Mouse (Mus musculus) stomach, postnatal 0 days (tissue): ENCODE data around the gene Fam13c. TPM values are rescaled to one million over a fixed set of nuclear protein-coding genes. Genes with fewer than 3 reads are reported as not detected.

ENCODE experiments used
- ATAC-seq: fragments of 200-750 bp; cut with Nextera tagmentation; 2 replicates; pipeline ENCODE4 v1.8.0; 2017; ENCODE audit not compliant: low FRiP score, low TSS enrichment
- DNase-seq: peaks from one replicate; pipeline ENCODE4 v3.0.0-alpha.2; 2016; ENCODE audit warnings: low spot score
- H3K27ac ChIP-seq: fragments of 300-500 bp; sonication (generic); replicated peaks from 2 replicates; pipeline ENCODE4 v1.5.1; 2014; ENCODE audit warnings: mild to moderate bottlenecking, control low read depth
- H3K27me3 ChIP-seq: fragments of 300-500 bp; sonication (generic); 2 replicates; pipeline ENCODE4 v1.6.1; 2014; ENCODE audit warnings: low read length; ENCODE audit not compliant: control insufficient read depth, insufficient read depth
- H3K36me3 ChIP-seq: fragments of 300-500 bp; sonication (generic); 2 replicates; pipeline ENCODE4 v1.6.1; 2014; ENCODE audit warnings: low read length, mixed read lengths; ENCODE audit not compliant: control insufficient read depth, insufficient read depth
- H3K4me1 ChIP-seq: fragments of 300-500 bp; sonication (generic); replicated peaks from 2 replicates; pipeline ENCODE4 v1.6.1; 2014; ENCODE audit warnings: antibody characterized with exemption; ENCODE audit not compliant: control insufficient read depth, insufficient read depth
- H3K4me2 ChIP-seq: fragments of 300-500 bp; sonication (generic); replicated peaks from 2 replicates; pipeline ENCODE4 v1.6.1; 2014; ENCODE audit warnings: low read depth, mild to moderate bottlenecking, control low read depth, moderate library complexity
- H3K4me3 ChIP-seq: fragments of 300-500 bp; sonication (generic); 2 replicates; pipeline ENCODE4 v1.5.1; 2014; ENCODE audit warnings: low read depth, low read length, control low read depth
- H3K9ac ChIP-seq: fragments of 300-500 bp; sonication (generic); 2 replicates; pipeline ENCODE4 v1.6.1; 2014; ENCODE audit warnings: mild to moderate bottlenecking, low read length, control low read depth, mixed read lengths
- H3K9me3 ChIP-seq: fragments of 300-500 bp; sonication (generic); 2 replicates; pipeline ENCODE4 v1.6.1; 2016; ENCODE audit warnings: low read length; ENCODE audit not compliant: control insufficient read depth
- CTCF ChIP-seq: IDR thresholded peaks from 2 replicates; pipeline ENCODE4 v1.5.1; 2016; ENCODE audit warnings: antibody characterized with exemption, low read depth, mild to moderate bottlenecking, moderate library complexity
- EP300 ChIP-seq: optimal IDR thresholded peaks from 2 replicates; pipeline ENCODE3; 2016; ENCODE audit warnings: antibody characterized with exemption
- WGBS: fragments of 180-500 bp; shearing (Covaris S2); extraction: QIAGEN DNeasy Blood & Tissue Kit; methylation state at CpG from one replicate; pipeline ENCODE4 v1.1.7; 2014; 5-methylcytosine and 5-hydroxymethylcytosine counted together
- polyA plus RNA-seq: library from polyadenylated mRNA; unstranded; fragments of >200 nt; fragmentation: Nextera tagmentation; extraction: Ambion mirVana; gene quantifications from 2 replicates; pipeline ENCODE4 v1.2.1, GENCODE M21; 2015

Fam13c gene
- polyA plus RNA-seq, 1 experiment from 2014 or later: 5.4 TPM

DNA sequence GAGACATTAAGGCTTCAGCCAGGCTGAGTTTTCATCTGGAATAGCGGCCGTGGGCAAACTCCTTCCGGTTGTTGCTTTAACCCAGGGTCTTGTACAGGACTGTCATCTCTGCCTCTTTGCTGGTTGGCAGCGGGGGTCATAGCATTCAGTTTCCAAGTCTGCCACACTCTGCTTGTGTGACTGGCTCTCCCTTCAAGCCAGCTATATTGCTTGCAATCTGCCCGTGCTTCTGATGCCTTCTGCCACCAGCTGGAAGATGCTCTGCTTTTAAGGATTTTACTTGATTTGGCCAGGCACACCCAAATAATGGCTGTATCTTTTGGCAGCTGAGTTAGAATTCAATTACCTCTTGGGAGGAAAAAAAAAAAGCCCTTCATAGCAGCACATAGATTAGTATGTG is 65.6 kb downstream of the Fam13c start:
- WGBS: 68% methylated on average over 5 of the region's 5 CpGs
- no peaks in the 10 kb centered on the region for H3K27me3 ChIP-seq
- no peaks in the 10 kb centered on the region for H3K4me1 ChIP-seq
- TF ChIP-seq CTCF: no peak
- no peak overlapping the region for H3K27ac ChIP-seq
- ATAC-seq: no peak
- no peak overlapping the region for H3K4me3 ChIP-seq
- 0 out of 2 replicates have a peak, but pooled peaks cover 5% of the 10 kb centered on the region for H3K9me3 ChIP-seq
- H3K4me2 ChIP-seq: no peak overlapping the region
- H3K9ac ChIP-seq: no peak overlapping the region
- DNase-seq: no peak
- H3K36me3 ChIP-seq: no peaks in the 10 kb centered on the region

DNA sequence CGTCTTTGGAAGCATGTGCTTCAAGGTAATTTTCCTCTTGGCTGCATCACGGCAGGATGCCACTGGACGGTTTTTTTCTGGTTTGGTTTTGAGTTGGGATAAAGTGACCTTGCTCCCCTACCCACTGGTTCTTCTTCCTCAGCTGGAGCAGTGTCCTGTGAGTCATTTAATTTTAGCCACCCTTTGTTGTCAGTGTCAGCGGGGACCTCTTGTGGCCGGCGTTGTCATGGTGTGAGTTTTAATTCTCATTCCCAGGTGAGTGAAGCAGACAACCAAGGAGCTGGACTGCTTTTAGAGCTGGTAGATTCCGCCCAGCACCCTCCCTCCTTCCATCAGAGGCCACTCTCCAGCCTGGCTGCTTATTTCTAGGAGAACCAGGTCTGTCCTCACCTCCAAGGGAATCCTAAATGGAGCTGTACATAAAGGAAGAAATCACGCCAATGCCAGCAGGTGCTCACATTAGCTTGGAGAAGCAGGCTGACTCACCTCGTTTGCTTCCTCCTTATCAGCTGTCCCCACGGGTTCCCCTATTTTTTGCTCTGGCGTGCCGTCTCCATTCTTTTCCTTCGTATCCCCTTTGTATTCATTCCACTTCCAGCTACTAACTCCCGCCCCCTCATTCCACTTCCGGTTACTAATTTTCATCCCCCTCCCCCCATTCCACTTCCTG is 66.4 kb downstream of the Fam13c start:
- TF ChIP-seq EP300: no peak
- peak; percentile 46 for TF ChIP-seq CTCF
- DNase-seq (no peak), ATAC-seq (no peak)
- Histone ChIP-seq H3K4me1 (no peaks in the 10 kb centered on the region), H3K36me3 (no peaks in the 10 kb centered on the region), H3K27ac (no peak overlapping the region), H3K4me3 (no peak overlapping the region), H3K27me3 (no peaks in the 10 kb centered on the region), H3K4me2 (no peak overlapping the region), H3K9ac (no peak overlapping the region), H3K9me3 (0 out of 2 replicates have a peak, but pooled peaks cover 5% of the 10 kb centered on the region)
- 53% methylated on average over 15 of the region's 15 CpGs for WGBS

DNA sequence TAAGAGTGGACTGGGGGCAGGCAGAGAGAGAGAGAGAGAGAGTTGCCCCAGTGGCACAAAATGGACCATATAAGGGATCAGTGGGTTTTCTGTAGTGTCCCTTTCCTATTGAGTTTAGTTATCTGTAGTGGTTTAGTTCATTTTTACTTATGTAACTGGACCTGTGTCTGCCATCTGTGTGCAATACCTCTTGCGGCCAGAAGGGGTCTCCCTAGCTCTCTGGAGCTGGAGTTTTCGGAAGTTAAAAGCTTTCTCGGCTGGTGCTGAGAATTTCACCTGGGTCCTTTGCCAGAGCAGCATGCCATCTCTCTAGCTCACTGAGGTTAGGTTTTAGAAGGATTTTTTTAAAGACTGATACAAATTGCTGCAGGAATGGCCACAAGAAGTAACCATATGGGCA is 67.6 kb downstream of the Fam13c start:
- Histone ChIP-seq H3K27me3 (no peaks in the 10 kb centered on the region), H3K36me3 (no peaks in the 10 kb centered on the region), H3K4me2 (no peak overlapping the region), H3K4me3 (no peak overlapping the region), H3K27ac (no peak overlapping the region), H3K9me3 (0 out of 2 replicates have a peak, but pooled peaks cover 5% of the 10 kb centered on the region), H3K9ac (no peak overlapping the region), H3K4me1 (no peaks in the 10 kb centered on the region)
- 86% methylated on average over 3 of the region's 3 CpGs for WGBS
- TF ChIP-seq EP300 (no peak), CTCF (peak; percentile 48)
- ATAC-seq (no peak), DNase-seq (no peak)

DNA sequence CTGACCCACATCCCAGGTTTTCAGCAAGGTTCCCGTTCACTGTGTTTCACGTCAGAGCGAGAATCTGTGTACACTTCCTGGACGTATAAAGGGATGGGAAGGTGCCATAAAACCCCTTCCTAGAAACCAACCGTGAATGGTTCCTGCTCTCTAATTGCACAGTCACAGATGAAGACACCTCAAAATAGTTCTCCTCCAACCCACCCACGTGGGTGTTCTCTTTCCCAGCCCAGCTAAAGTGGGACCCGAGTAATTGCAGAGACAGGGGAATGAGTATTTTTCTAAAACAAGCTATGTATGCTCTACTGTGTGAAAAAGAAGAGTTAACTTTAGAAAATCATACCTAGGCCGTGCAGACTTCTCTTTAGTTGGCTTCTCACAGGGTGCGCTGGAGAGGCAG is 74.6 kb downstream of the Fam13c start:
- no peaks in the 10 kb centered on the region for H3K36me3 ChIP-seq
- H3K4me2 ChIP-seq: no peak overlapping the region
- ATAC-seq (no peak), DNase-seq (no peak)
- 83% methylated on average over 9 of the region's 9 CpGs for WGBS
- H3K9me3 ChIP-seq: no peaks in the 10 kb centered on the region
- H3K27me3 ChIP-seq: no peaks in the 10 kb centered on the region
- H3K27ac ChIP-seq: no peak overlapping the region
- TF ChIP-seq CTCF (no peak), EP300 (no peak)
- H3K9ac ChIP-seq: no peak overlapping the region
- no peak overlapping the region for H3K4me3 ChIP-seq
- H3K4me1 ChIP-seq: no peaks in the 10 kb centered on the region

DNA sequence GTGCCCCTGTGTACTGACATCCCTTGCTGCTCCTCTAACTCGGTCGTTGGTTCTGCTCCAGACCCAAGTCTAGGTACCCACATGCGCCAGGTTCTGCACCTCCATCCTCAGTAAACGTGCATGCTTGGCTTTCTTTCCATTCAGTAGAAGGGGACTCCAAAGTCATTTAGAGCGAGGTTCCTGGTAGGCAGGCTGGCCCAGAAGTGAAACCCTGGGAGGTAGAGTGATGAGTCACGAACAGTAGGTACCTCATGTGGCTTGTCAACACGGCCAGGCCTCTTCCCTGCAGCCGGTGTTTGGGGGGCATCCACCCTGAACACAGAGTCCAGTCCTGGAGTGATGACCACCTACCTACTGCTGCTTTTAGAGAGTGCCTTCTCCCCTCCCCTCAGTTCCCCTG is 76.4 kb downstream of the Fam13c start:
- 93% methylated on average over 8 of the region's 8 CpGs for WGBS
- Histone ChIP-seq H3K9ac (no peak overlapping the region), H3K4me2 (no peak overlapping the region), H3K36me3 (no peaks in the 10 kb centered on the region), H3K27me3 (no peaks in the 10 kb centered on the region), H3K4me3 (no peak overlapping the region), H3K4me1 (no peaks in the 10 kb centered on the region), H3K9me3 (no peaks in the 10 kb centered on the region), H3K27ac (no peak overlapping the region)
- no peak for TF ChIP-seq CTCF
- TF ChIP-seq EP300: no peak
- no peak for DNase-seq
- ATAC-seq: no peak

DNA sequence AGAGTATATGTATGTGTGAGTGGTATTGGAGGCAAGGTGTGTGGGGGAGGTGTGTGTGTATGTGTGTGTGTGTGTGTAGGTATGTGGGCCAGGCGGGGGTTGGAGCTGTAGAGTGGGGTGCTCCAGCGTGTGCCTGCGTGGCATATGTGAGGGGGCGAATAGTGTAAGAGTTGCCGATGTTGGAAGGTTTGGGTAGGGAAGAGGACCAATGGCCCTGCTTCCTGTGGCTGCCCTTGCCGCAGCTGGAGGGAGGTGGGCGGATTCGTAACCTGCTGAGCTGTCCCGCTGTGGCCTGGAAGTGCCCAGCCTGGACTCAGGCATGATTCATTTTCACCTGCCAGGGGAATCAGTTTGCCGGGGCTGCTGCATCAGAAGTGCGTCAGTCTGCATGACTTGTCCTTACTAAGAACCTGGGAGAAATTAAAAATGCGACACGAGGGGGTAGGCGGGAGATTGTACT is 79.4 kb downstream of the Fam13c start:
- no peaks in the 10 kb centered on the region for H3K27me3 ChIP-seq
- no peak for DNase-seq
- H3K9ac ChIP-seq: no peak overlapping the region
- no peaks in the 10 kb centered on the region for H3K36me3 ChIP-seq
- peak overlapping the region; percentile 35; the same call in 1 of the 2 replicates for H3K4me3 ChIP-seq
- H3K4me1 ChIP-seq: no peaks in the 10 kb centered on the region
- WGBS: 13% methylated on average over 14 of the region's 14 CpGs
- H3K9me3 ChIP-seq: no peaks in the 10 kb centered on the region
- no peak overlapping the region for H3K4me2 ChIP-seq
- H3K27ac ChIP-seq: no peak overlapping the region
- no peak for ATAC-seq
- TF ChIP-seq EP300: no peak
- TF ChIP-seq CTCF: no peak
